Mouse (Mus musculus): ENCODE measurements at regions not wholly inside any gene's neighbourhood (a gene's known extent, or its start where the extent isn't known, plus 50 kb on each side); places are given as distances from the start of the nearest gene placed in this dataset.
A peak's percentile ranks its signal among the peaks of the same experiment; 100 is the strongest.

GRCm38 (mm10) chr2:160256251-160256650, 77.7 kb downstream of the Gm826 start:
- no peak for DNase-seq (ENCODE audit: low spot score in 2 of 2)

GRCm38 (mm10) chr2:160250228-160250627, 83.7 kb downstream of the Gm826 start:
- no peak for DNase-seq (ENCODE audit: low spot score in 2 of 2)

GRCm38 (mm10) chr2:160249104-160250093, 84.6 kb downstream of the Gm826 start:
- no peak for DNase-seq (ENCODE audit: low spot score in 2 of 2)

GRCm38 (mm10) chr2:160247286-160247685, 86.7 kb downstream of the Gm826 start:
- no peak for DNase-seq (ENCODE audit: low spot score in 2 of 2)

GRCm38 (mm10) chr2:160246356-160246755, 87.6 kb downstream of the Gm826 start:
- no peak for DNase-seq (ENCODE audit: low spot score in 2 of 2)

GRCm38 (mm10) chr2:160244866-160245265, 89.1 kb downstream of the Gm826 start:
- DNase-seq (ENCODE audit: low spot score in 2 of 2) = no peak

GRCm38 (mm10) chr2:160240531-160241379, 93.2 kb downstream of the Gm826 start:
- no peak for DNase-seq (ENCODE audit: low spot score in 2 of 2)

GRCm38 (mm10) chr2:160237436-160238104, 96.4 kb downstream of the Gm826 start:
- no peak for DNase-seq (ENCODE audit: low spot score in 2 of 2)

GRCm38 (mm10) chr2:160236806-160237205, 97.2 kb downstream of the Gm826 start:
- DNase-seq (ENCODE audit: low spot score in 2 of 2) = peak in 1 of 2 experiments; percentile 20

- no peak for DNase-seq (ENCODE audit: low spot score in 2 of 2)
Measured at GRCm38 (mm10) chr2:160230786-160231185, 103.2 kb downstream of the Gm826 start.

GRCm38 (mm10) chr2:160228331-160229035, 105.5 kb downstream of the Gm826 start:
- no peak for DNase-seq (ENCODE audit: low spot score in 2 of 2)

GRCm38 (mm10) chr2:160225450-160225849, 108.5 kb downstream of the Gm826 start:
- DNase-seq (ENCODE audit: low spot score in 2 of 2) = no peak

- DNase-seq (ENCODE audit: low spot score in 2 of 2) = no peak
Measured at GRCm38 (mm10) chr2:160223366-160223765, 110.6 kb downstream of the Gm826 start.

GRCm38 (mm10) chr2:160221772-160222171, 112.2 kb downstream of the Gm826 start:
- no peak for DNase-seq (ENCODE audit: low spot score in 2 of 2)

- DNase-seq (ENCODE audit: low spot score in 2 of 2) = no peak
Measured at GRCm38 (mm10) chr2:160220562-160221021, 113.4 kb downstream of the Gm826 start.

GRCm38 (mm10) chr2:160214032-160214812, 119.7 kb downstream of the Gm826 start:
- DNase-seq (ENCODE audit: low spot score in 2 of 2) = no peak

GRCm38 (mm10) chr2:160210507-160210906, 123.5 kb downstream of the Gm826 start:
- DNase-seq (ENCODE audit: low spot score in 2 of 2) = no peak

GRCm38 (mm10) chr2:160209589-160210264, 124.2 kb downstream of the Gm826 start:
- no peak for DNase-seq (ENCODE audit: low spot score in 2 of 2)

- no peak for DNase-seq (ENCODE audit: low spot score in 2 of 2)
Measured at GRCm38 (mm10) chr2:160208295-160208694, 125.7 kb downstream of the Gm826 start.

All from layer of hippocampus, postnatal 14 days (tissue).